ENCODE assay signal across 9 mouse cellular contexts in the genomic region with DNA sequence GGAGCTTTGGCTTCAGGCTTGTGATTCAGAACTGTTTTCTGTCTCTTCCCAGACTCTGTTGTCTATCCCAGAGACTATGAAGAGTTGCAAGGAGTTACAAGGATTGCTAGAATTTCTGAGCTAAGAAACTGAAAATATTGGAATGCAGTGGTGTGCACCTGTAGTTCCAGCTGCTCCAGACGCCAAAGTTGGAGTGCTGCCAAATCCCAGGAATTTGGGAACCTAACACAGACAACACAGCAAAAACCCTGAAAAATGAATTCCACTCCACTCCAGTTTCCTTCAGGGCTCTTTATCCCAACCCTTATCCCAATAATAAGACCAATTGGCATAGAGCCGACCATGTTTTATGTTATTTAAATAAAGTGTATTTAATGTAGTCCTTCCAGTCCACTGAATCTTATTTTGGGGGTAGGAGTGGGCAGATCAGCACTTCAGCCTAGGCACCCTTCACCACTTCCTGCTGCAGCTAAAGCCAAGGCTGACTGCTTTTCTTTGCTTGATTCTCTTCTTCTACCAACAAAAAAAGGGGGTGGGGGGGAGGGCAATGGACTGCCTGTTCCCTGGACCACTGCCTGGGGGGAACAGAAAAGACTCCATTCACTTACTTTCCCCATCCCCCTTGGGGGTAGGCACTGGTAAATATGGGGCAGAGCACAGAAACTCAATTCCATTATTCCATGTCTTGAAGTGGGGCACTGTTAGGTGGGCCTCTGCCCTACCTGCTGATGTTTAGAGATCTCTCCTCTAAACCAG. TPM values are rescaled to one million over a fixed set of nuclear protein-coding genes. Genes with fewer than 3 reads are reported as not detected.
DNase-seq lines count a peak whose midpoint lies in the region; ATAC-seq and TF ChIP-seq lines count a peak whose summit lies in the region.
"Had no signal": no experiment of that assay in that cellular context is flagged by ENCODE, and none has a peak within 500 bp of the region (broad histone marks: within the 10 kb centered on the region; RNA-seq: fewer than 3 reads in every experiment).

No protein-coding gene starts in this region.

- DNase-seq in hindbrain, embryonic 10.5 days (ENCODE audit: low spot score): no peak
- no peak for DNase-seq in CH12.LX (ENCODE audit: extremely low read depth)
- peak; percentile 69 for DNase-seq in limb, embryonic 14.5 days (ENCODE audit: low spot score)
- no peak for DNase-seq in adrenal gland, adult (ENCODE audit: inconsistent age in 2 of 2, low spot score in 1 of 2)
- DNase-seq in gastrocnemius, adult 18-20 months (ENCODE audit: low spot score): no peak
- no peak for DNase-seq in right cerebral cortex, postnatal 36 days (ENCODE audit: low spot score in 2 of 2)

- peak overlapping the region; percentile 17; the same call in 1 of the 2 replicates for H3K4me3 ChIP-seq in hindbrain, embryonic 13.5 days
- no peak overlapping the region for H3K4me3 ChIP-seq in hindbrain, embryonic 10.5 days
- H3K4me3 ChIP-seq in CH12.LX (replicated peaks in 1 of 3; ENCODE audit: low read depth in 2 of 3, low read length in 2 of 3, poor library complexity in 1 of 3): peak overlapping the region in 2 of 3 experiments; percentile 48 to 68
- no peak overlapping the region for H3K4me3 ChIP-seq in embryonic facial prominence, embryonic 12.5 days
- H3K4me3 ChIP-seq in limb, embryonic 14.5 days (replicated peaks; ENCODE audit: low read length): no peak overlapping the region

- H3K9ac ChIP-seq in hindbrain, embryonic 13.5 days: no peak overlapping the region
- no peak overlapping the region for H3K9ac ChIP-seq in CH12.LX (ENCODE audit: insufficient read depth, low read depth)
- H3K9ac ChIP-seq in embryonic facial prominence, embryonic 12.5 days: no peak overlapping the region
- H3K9ac ChIP-seq in limb, embryonic 14.5 days (ENCODE audit: low read depth, low read length, severe bottlenecking): no peak overlapping the region

- peak; percentile 62 for ATAC-seq in hindbrain, embryonic 13.5 days (ENCODE audit: low FRiP score)
- ATAC-seq in embryonic facial prominence, embryonic 12.5 days (ENCODE audit: insufficient number of reproducible peaks, insufficient read depth, low FRiP score, low TSS enrichment): peak; percentile 18; the same call in 1 of the 2 replicates
- peak; percentile 65 for ATAC-seq in limb, embryonic 14.5 days (ENCODE audit: low FRiP score, low read depth)

- WGBS in hindbrain, embryonic 13.5 days: 58% methylated on average over 2 of the region's 2 CpGs
- 81% methylated on average over 2 of the region's 2 CpGs for WGBS in hindbrain, embryonic 10.5 days
- WGBS in embryonic facial prominence, embryonic 12.5 days: 46% methylated on average over 2 of the region's 2 CpGs
- 32% methylated on average over 2 of the region's 2 CpGs for WGBS in limb, embryonic 14.5 days

- dilution Hi-C loops in CH12.LX (cut with MboI; ENCODE audit: extremely low pct_ligation_motif_present, extremely low pct_unique_long_range_greater_than_20kb, low sequenced_read_pairs): no loop called here

- no peak for TF ChIP-seq CTCF in CH12.LX (conservative IDR thresholded peaks at IDR 0.05 in 1 of 2, IDR thresholded peaks at IDR 0.05 in 1 of 2; ENCODE audit: low read depth in 2 of 2, low read length in 2 of 2)

- TF ChIP-seq RAD21 in CH12.LX (IDR thresholded peaks at IDR 0.05; ENCODE audit: low read depth, low read length): no peak

- TF ChIP-seq EP300 in CH12.LX (IDR thresholded peaks at IDR 0.05; ENCODE audit: low read length): no peak

- H3K27me3 ChIP-seq in hindbrain, embryonic 13.5 days: no peaks in the 10 kb centered on the region
- no peaks in the 10 kb centered on the region for H3K27me3 ChIP-seq in hindbrain, embryonic 10.5 days (ENCODE audit: insufficient read depth, poor library complexity, severe bottlenecking)
- no peaks in the 10 kb centered on the region for H3K27me3 ChIP-seq in CH12.LX (replicated peaks)
- no peaks in the 10 kb centered on the region for H3K27me3 ChIP-seq in embryonic facial prominence, embryonic 12.5 days
- no peaks in the 10 kb centered on the region for H3K27me3 ChIP-seq in limb, embryonic 14.5 days (ENCODE audit: control insufficient read depth, insufficient read depth, low read length)

- H3K9me3 ChIP-seq in hindbrain, embryonic 13.5 days: no peaks in the 10 kb centered on the region
- H3K9me3 ChIP-seq in hindbrain, embryonic 10.5 days: no peaks in the 10 kb centered on the region
- no peaks in the 10 kb centered on the region for H3K9me3 ChIP-seq in CH12.LX (replicated peaks; ENCODE audit: low read length)
- H3K9me3 ChIP-seq in embryonic facial prominence, embryonic 12.5 days: no peaks in the 10 kb centered on the region
- no peaks in the 10 kb centered on the region for H3K9me3 ChIP-seq in limb, embryonic 14.5 days (ENCODE audit: control insufficient read depth, low read length)

- H3K4me2 ChIP-seq in hindbrain, embryonic 13.5 days: peak overlapping the region; percentile 41
- peak overlapping the region; percentile 58; the same call in 1 of the 2 replicates for H3K4me2 ChIP-seq in CH12.LX (ENCODE audit: insufficient read depth, low read depth, poor library complexity, severe bottlenecking)
- peak overlapping the region; percentile 31 for H3K4me2 ChIP-seq in embryonic facial prominence, embryonic 12.5 days (replicated peaks)
- H3K4me2 ChIP-seq in limb, embryonic 14.5 days (replicated peaks; ENCODE audit: low read depth, low read length, severe bottlenecking): peak overlapping the region; percentile 28

- TF ChIP-seq POLR2A in CH12.LX (IDR thresholded peaks at IDR 0.05; ENCODE audit: low read depth, low read length): no peak
- no peak for TF ChIP-seq POLR2A in limb, embryonic 14.5 days (IDR thresholded peaks at IDR 0.05; ENCODE audit: borderline replicate concordance, extremely low read depth, insufficient read depth, insufficient read length)

- peaks cover 22% of the 10 kb centered on the region for H3K4me1 ChIP-seq in hindbrain, embryonic 13.5 days (replicated peaks)
- H3K4me1 ChIP-seq in hindbrain, embryonic 10.5 days (replicated peaks): peaks cover 20% of the 10 kb centered on the region
- H3K4me1 ChIP-seq in CH12.LX (ENCODE audit: control insufficient read depth in 1 of 2, insufficient read depth in 2 of 2): peaks cover 8 to 25% of the 10 kb centered on the region in 2 experiments
- peaks cover 19% of the 10 kb centered on the region for H3K4me1 ChIP-seq in embryonic facial prominence, embryonic 12.5 days
- H3K4me1 ChIP-seq in limb, embryonic 14.5 days (ENCODE audit: control insufficient read depth, insufficient read depth, low read length): peaks cover 15% of the 10 kb centered on the region

- H3K36me3 ChIP-seq in hindbrain, embryonic 13.5 days: peaks cover 10% of the 10 kb centered on the region; the same call in 1 of the 2 replicates
- peaks cover 85% of the 10 kb centered on the region for H3K36me3 ChIP-seq in hindbrain, embryonic 10.5 days
- peaks cover 44 to 86% of the 10 kb centered on the region in 2 experiments for H3K36me3 ChIP-seq in CH12.LX (replicated peaks in 1 of 2; ENCODE audit: control insufficient read depth in 1 of 2, insufficient read depth in 1 of 2, low read length in 1 of 2)
- H3K36me3 ChIP-seq in embryonic facial prominence, embryonic 12.5 days: peaks cover 45% of the 10 kb centered on the region
- peaks cover 46% of the 10 kb centered on the region for H3K36me3 ChIP-seq in limb, embryonic 14.5 days (ENCODE audit: control insufficient read depth, insufficient read depth, low read length)

- peak overlapping the region; percentile 69 for H3K27ac ChIP-seq in hindbrain, embryonic 13.5 days
- H3K27ac ChIP-seq in hindbrain, embryonic 10.5 days: no peak overlapping the region; the same call in 1 of the 2 replicates
- no peak overlapping the region for H3K27ac ChIP-seq in CH12.LX (ENCODE audit: insufficient read depth, low read depth)
- peak overlapping the region; percentile 52; the same call in 1 of the 2 replicates for H3K27ac ChIP-seq in embryonic facial prominence, embryonic 12.5 days
- peak overlapping the region; percentile 52; the same call in 1 of the 2 replicates for H3K27ac ChIP-seq in limb, embryonic 14.5 days (replicated peaks; ENCODE audit: low read depth, low read length)

- H3K79me2 ChIP-seq in CH12.LX (replicated peaks; ENCODE audit: control insufficient read depth, extremely low read depth, insufficient read depth, poor library complexity, severe bottlenecking): no peaks in the 10 kb centered on the region

- in situ Hi-C loops in CH12.LX (cut with MboI; ENCODE audit: low pct_ligation_motif_present, low pct_unique_long_range_greater_than_20kb, low sequenced_read_pairs): no loop called here

RNA-seq across cellular contexts. Expression of gene Aldoc, which starts 0.5 kb away (rescaled TPM):
- 144 and 175 TPM in 2 replicates for polyA plus RNA-seq in hindbrain, embryonic 13.5 days (2015; fragmentation: Nextera tagmentation; extraction: Ambion mirVana)
- 2.5 and 3.1 TPM in 2 replicates for polyA plus RNA-seq in hindbrain, embryonic 10.5 days (2016; fragmentation: Nextera tagmentation; extraction: Ambion mirVana)
- total RNA-seq in CH12.LX (2012; rRNA removed) (23.6 and 90.2 TPM in 2 replicates), CH12.LX (2014; rRNA removed) (96.5 and 119 TPM in 2 replicates)
- 20.4 and 25.0 TPM in 2 replicates for polyA plus RNA-seq in CH12.LX (2012; ENCODE audit: insufficient read length, low read depth)
- polyA plus RNA-seq in embryonic facial prominence, embryonic 12.5 days (2016; fragmentation: Nextera tagmentation; extraction: Ambion mirVana): 4.6 and 5.3 TPM in 2 replicates
- 9.2 and 11.9 TPM in 2 replicates for polyA plus RNA-seq in limb, embryonic 14.5 days (2012; rRNA removed)
- 8.3 and 11.3 TPM in 2 replicates for polyA plus RNA-seq in limb, embryonic 14.5 days (2014; fragmentation: Nextera tagmentation; extraction: Ambion mirVana)
- total RNA-seq in gastrocnemius, adult 18-20 months (2021): 1 to 10 TPM; 2.1 to 2.6 TPM

RNA-seq across cellular contexts. Expression of gene Pigs, which starts 6.0 kb away (rescaled TPM):
- 75.0 and 78.2 TPM in 2 replicates for polyA plus RNA-seq in hindbrain, embryonic 13.5 days (2015; fragmentation: Nextera tagmentation; extraction: Ambion mirVana)
- polyA plus RNA-seq in hindbrain, embryonic 10.5 days (2016; fragmentation: Nextera tagmentation; extraction: Ambion mirVana): 74.6 and 82.9 TPM in 2 replicates
- total RNA-seq in CH12.LX (2012; rRNA removed): 51.2 and 53.1 TPM in 2 replicates
- total RNA-seq in CH12.LX (2014; rRNA removed): 25.7 and 26.3 TPM in 2 replicates
- polyA plus RNA-seq in CH12.LX (2012; ENCODE audit: insufficient read length, low read depth): 51.8 and 65.4 TPM in 2 replicates
- 71.1 and 74.3 TPM in 2 replicates for polyA plus RNA-seq in embryonic facial prominence, embryonic 12.5 days (2016; fragmentation: Nextera tagmentation; extraction: Ambion mirVana)
- 95.5 and 135 TPM in 2 replicates for polyA plus RNA-seq in limb, embryonic 14.5 days (2012; rRNA removed)
- 79.7 and 88.4 TPM in 2 replicates for polyA plus RNA-seq in limb, embryonic 14.5 days (2014; fragmentation: Nextera tagmentation; extraction: Ambion mirVana)
- total RNA-seq in gastrocnemius, adult 18-20 months (2021): 10 to 100 TPM; 18.2 to 19.2 TPM

RNA-seq across cellular contexts. Expression of gene Spag5, which starts 20.9 kb away (rescaled TPM):
- 9.9 and 10.2 TPM in 2 replicates for polyA plus RNA-seq in hindbrain, embryonic 13.5 days (2015; fragmentation: Nextera tagmentation; extraction: Ambion mirVana)
- polyA plus RNA-seq in hindbrain, embryonic 10.5 days (2016; fragmentation: Nextera tagmentation; extraction: Ambion mirVana): 53.2 and 62.7 TPM in 2 replicates
- 57.0 and 57.2 TPM in 2 replicates for total RNA-seq in CH12.LX (2012; rRNA removed)
- total RNA-seq in CH12.LX (2014; rRNA removed): 47.7 and 50.4 TPM in 2 replicates
- polyA plus RNA-seq in CH12.LX (2012; ENCODE audit: insufficient read length, low read depth): 81.8 and 92.3 TPM in 2 replicates
- polyA plus RNA-seq in embryonic facial prominence, embryonic 12.5 days (2016; fragmentation: Nextera tagmentation; extraction: Ambion mirVana): 49.2 and 50.8 TPM in 2 replicates
- polyA plus RNA-seq in limb, embryonic 14.5 days (2012; rRNA removed): 56.6 and 57.3 TPM in 2 replicates
- 28.7 and 31.2 TPM in 2 replicates for polyA plus RNA-seq in limb, embryonic 14.5 days (2014; fragmentation: Nextera tagmentation; extraction: Ambion mirVana)
- total RNA-seq in gastrocnemius, adult 18-20 months (2021): 1 to 10 TPM; 2.3 to 2.5 TPM

RNA-seq across cellular contexts. Expression of gene Unc119, which starts 21.0 kb away (rescaled TPM):
- polyA plus RNA-seq in hindbrain, embryonic 13.5 days (2015; fragmentation: Nextera tagmentation; extraction: Ambion mirVana): 75.1 and 76.7 TPM in 2 replicates
- 59.1 and 76.7 TPM in 2 replicates for polyA plus RNA-seq in hindbrain, embryonic 10.5 days (2016; fragmentation: Nextera tagmentation; extraction: Ambion mirVana)
- total RNA-seq in CH12.LX (2012; rRNA removed): 80.5 and 81.6 TPM in 2 replicates
- total RNA-seq in CH12.LX (2014; rRNA removed): 197 and 227 TPM in 2 replicates
- 146 and 173 TPM in 2 replicates for polyA plus RNA-seq in CH12.LX (2012; ENCODE audit: insufficient read length, low read depth)
- 93.2 and 99.5 TPM in 2 replicates for polyA plus RNA-seq in embryonic facial prominence, embryonic 12.5 days (2016; fragmentation: Nextera tagmentation; extraction: Ambion mirVana)
- 114 and 143 TPM in 2 replicates for polyA plus RNA-seq in limb, embryonic 14.5 days (2012; rRNA removed)
- 55.7 and 66.9 TPM in 2 replicates for polyA plus RNA-seq in limb, embryonic 14.5 days (2014; fragmentation: Nextera tagmentation; extraction: Ambion mirVana)
- total RNA-seq in gastrocnemius, adult 18-20 months (2021): 1 to 10 TPM; 8.3 TPM

RNA-seq across cellular contexts. Expression of gene BC030499, which starts 31.6 kb away (rescaled TPM):
- 0.19 and 0.49 TPM in 2 replicates for polyA plus RNA-seq in hindbrain, embryonic 13.5 days (2015; fragmentation: Nextera tagmentation; extraction: Ambion mirVana)
- 0.52 and 0.93 TPM in 2 replicates for polyA plus RNA-seq in hindbrain, embryonic 10.5 days (2016; fragmentation: Nextera tagmentation; extraction: Ambion mirVana)
- total RNA-seq in CH12.LX (2012; rRNA removed): 1.1 and 1.3 TPM in 2 replicates
- 0.70 and 0.81 TPM in 2 replicates for total RNA-seq in CH12.LX (2014; rRNA removed)
- 1.3 and 1.4 TPM in 2 replicates for polyA plus RNA-seq in CH12.LX (2012; ENCODE audit: insufficient read length, low read depth)
- polyA plus RNA-seq in embryonic facial prominence, embryonic 12.5 days (2016; fragmentation: Nextera tagmentation; extraction: Ambion mirVana): 0.32 and 0.52 TPM in 2 replicates
- polyA plus RNA-seq in limb, embryonic 14.5 days (2012; rRNA removed): 0.40 and 0.58 TPM in 2 replicates
- 0.21 and 0.23 TPM in 2 replicates for polyA plus RNA-seq in limb, embryonic 14.5 days (2014; fragmentation: Nextera tagmentation; extraction: Ambion mirVana)
- under 1 TPM; 0.38 to 0.46 TPM for total RNA-seq in gastrocnemius, adult 18-20 months (2021)
- total RNA-seq: hematopoietic stem cell, adult 5-6 weeks had no signal

Comparison
In these comparisons a context has a peak if more than half of its experiments do, and no peak if none do; other contexts are left out.
1. H3K27ac ChIP-seq: peak in hindbrain, embryonic 13.5 days (single experiment), embryonic facial prominence, embryonic 12.5 days (single experiment) and limb, embryonic 14.5 days (single experiment); none in hindbrain, embryonic 10.5 days (single experiment) and CH12.LX (single experiment).
2. H3K4me3 ChIP-seq: peak in hindbrain, embryonic 13.5 days (single experiment) and CH12.LX (2 of 3); none in hindbrain, embryonic 10.5 days (single experiment), embryonic facial prominence, embryonic 12.5 days (single experiment) and limb, embryonic 14.5 days (single experiment).
3. Peak in every context shown above with its lines, with median percentiles within 50 percentile points of each other: ATAC-seq and H3K4me2 ChIP-seq.